Mouse (Mus musculus): ENCODE measurements around the gene 4933434E20Rik. TPM values are rescaled to one million over a fixed set of nuclear protein-coding genes. Genes with fewer than 3 reads are reported as not detected.
A peak's percentile ranks its signal among the peaks of the same experiment; 100 is the strongest.

Gene 4933434E20Rik
- polyA plus RNA-seq, 1 experiment from 2014 or later, result 185 TPM

DNA sequence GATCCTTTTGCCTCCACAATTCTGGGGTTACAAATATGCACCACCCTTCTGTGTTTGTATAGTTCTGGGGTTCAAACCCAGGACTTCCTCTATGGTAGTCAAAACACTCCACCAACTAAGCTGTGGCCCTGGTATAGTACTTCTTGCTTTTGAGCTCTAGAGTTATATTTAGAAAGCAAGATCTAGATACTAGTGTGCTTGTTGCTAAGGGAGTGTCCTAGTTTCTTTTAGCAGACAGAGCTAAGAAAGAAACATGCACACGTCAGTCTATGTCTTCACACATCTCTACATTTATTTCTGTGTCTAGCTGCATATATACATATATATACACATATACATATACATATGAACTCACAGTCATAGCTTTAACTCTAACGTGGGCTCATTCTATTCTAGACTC is 60.3 kb downstream of the 4933434E20Rik start:
- Histone ChIP-seq H3K9ac (replicated peaks) (no peak overlapping the region), H3K4me3 (no peak overlapping the region), H3K36me3 (no peaks in the 10 kb centered on the region), H3K27ac (replicated peaks) (no peak overlapping the region), H3K4me1 (no peaks in the 10 kb centered on the region), H3K27me3 (no peaks in the 10 kb centered on the region), H3K4me2 (replicated peaks) (no peak overlapping the region), H3K9me3 (no peaks in the 10 kb centered on the region)
- 85% methylated on average over 2 of the region's 2 CpGs for WGBS
- no peak for ATAC-seq (ENCODE audit: low FRiP score, low read depth)

DNA sequence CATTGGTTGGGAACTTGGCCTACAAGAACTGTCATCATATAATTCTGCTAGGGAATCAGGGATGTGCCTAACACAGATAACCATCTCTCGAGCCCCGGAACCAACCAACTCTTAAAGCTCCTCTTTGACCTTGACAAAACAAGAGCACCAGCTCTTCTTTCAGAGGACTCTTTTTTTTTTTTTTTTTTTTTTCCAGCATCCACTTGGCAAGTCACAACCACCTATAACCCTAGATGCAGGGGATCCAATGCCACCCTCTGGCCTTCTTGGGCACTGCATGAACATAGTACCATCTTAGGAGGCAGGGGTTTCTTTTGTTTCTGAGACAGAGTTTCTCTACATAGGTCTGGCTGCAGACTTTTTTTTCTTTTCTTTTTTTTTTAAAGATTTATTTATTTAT is 62.9 kb downstream of the 4933434E20Rik start:
- Histone ChIP-seq H3K9me3 (no peaks in the 10 kb centered on the region), H3K4me1 (no peaks in the 10 kb centered on the region), H3K4me3 (no peak overlapping the region), H3K27ac (replicated peaks) (no peak overlapping the region), H3K27me3 (no peaks in the 10 kb centered on the region), H3K36me3 (no peaks in the 10 kb centered on the region), H3K4me2 (replicated peaks) (no peak overlapping the region), H3K9ac (replicated peaks) (no peak overlapping the region)
- no peak for ATAC-seq (ENCODE audit: low FRiP score, low read depth)
- 93% methylated on average over 2 of the region's 2 CpGs for WGBS

DNA sequence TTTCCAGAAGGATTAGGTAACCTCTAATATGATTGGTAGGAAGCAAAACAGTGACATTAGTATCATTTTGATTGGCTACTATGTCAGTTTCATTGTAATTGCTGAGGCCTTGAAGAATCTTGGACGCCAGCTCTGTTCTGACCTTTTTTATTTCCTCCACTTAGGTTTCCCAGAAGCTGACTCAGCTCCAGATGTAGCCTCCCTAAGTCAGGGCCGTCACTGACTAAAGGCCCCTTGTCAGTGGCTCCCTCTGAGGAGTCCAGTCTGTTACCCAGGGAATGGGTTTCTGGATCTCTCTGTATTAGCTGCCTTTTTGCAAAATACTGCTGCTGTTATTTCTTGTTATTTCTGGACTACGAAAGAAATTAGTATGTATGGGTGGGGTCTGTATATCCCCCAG is 64.1 kb downstream of the 4933434E20Rik start:
- Histone ChIP-seq H3K9me3 (no peaks in the 10 kb centered on the region), H3K27me3 (no peaks in the 10 kb centered on the region), H3K4me3 (no peak overlapping the region), H3K4me1 (no peaks in the 10 kb centered on the region), H3K27ac (replicated peaks) (no peak overlapping the region), H3K9ac (replicated peaks) (no peak overlapping the region), H3K36me3 (no peaks in the 10 kb centered on the region), H3K4me2 (replicated peaks) (no peak overlapping the region)
- ATAC-seq (ENCODE audit: low FRiP score, low read depth), result no peak
- WGBS, result 79% methylated on average over 3 of the region's 3 CpGs

MicroRNAs encoded within 50 kb of the gene (microRNA counts, 519-probe panel; counts per million panel counts)
- microRNA mmu-miR-190b, result not detected

Small RNA genes lying within 50 kb of the gene (microRNA-seq; reads per million reads assigned to microRNA genes)
- 30.9 reads per million, percentile 39 among the genes with 10 or more reads in this experiment for gene Mir190b
- gene Mir7669, result 1.4 reads per million

Other genes with a start within 250 kb of the 4933434E20Rik start
- 2.5 and 2.6 TPM in 2 replicates for gene She, start 220.3 kb upstream of the 4933434E20Rik start, polyA plus RNA-seq (2016; fragmentation: Nextera tagmentation; extraction: Ambion mirVana)
- gene Il6ra, start 138.4 kb upstream of the 4933434E20Rik start, polyA plus RNA-seq (2016; fragmentation: Nextera tagmentation; extraction: Ambion mirVana), result 0.50 and 0.83 TPM in 2 replicates
- gene Atp8b2, start 88.1 kb upstream of the 4933434E20Rik start, polyA plus RNA-seq (2016; fragmentation: Nextera tagmentation; extraction: Ambion mirVana), result 16.5 and 17.3 TPM in 2 replicates
- gene Hax1, start 52.9 kb upstream of the 4933434E20Rik start, polyA plus RNA-seq (2016; fragmentation: Nextera tagmentation; extraction: Ambion mirVana), result 149 and 150 TPM in 2 replicates
- 207 and 222 TPM in 2 replicates for gene Ubap2l, start 992 bp downstream of the 4933434E20Rik start, polyA plus RNA-seq (2016; fragmentation: Nextera tagmentation; extraction: Ambion mirVana)
- gene Tpm3, start 21.0 kb downstream of the 4933434E20Rik start, polyA plus RNA-seq (2016; fragmentation: Nextera tagmentation; extraction: Ambion mirVana), result 454 and 459 TPM in 2 replicates
- 0.54 and 0.57 TPM in 2 replicates for gene Nup210l, start 52.5 kb downstream of the 4933434E20Rik start, polyA plus RNA-seq (2016; fragmentation: Nextera tagmentation; extraction: Ambion mirVana)
- gene Rps27, start 162.0 kb downstream of the 4933434E20Rik start, polyA plus RNA-seq (2016; fragmentation: Nextera tagmentation; extraction: Ambion mirVana), result 962 and 971 TPM in 2 replicates
- gene Rab13, start 162.1 kb downstream of the 4933434E20Rik start, polyA plus RNA-seq (2016; fragmentation: Nextera tagmentation; extraction: Ambion mirVana), result 21.3 and 24.2 TPM in 2 replicates
- gene Jtb, start 180.0 kb downstream of the 4933434E20Rik start, polyA plus RNA-seq (2016; fragmentation: Nextera tagmentation; extraction: Ambion mirVana), result 96.1 and 97.8 TPM in 2 replicates
- 3.8 and 3.9 TPM in 2 replicates for gene Creb3l4, start 191.9 kb downstream of the 4933434E20Rik start, polyA plus RNA-seq (2016; fragmentation: Nextera tagmentation; extraction: Ambion mirVana)
- gene Slc39a1, start 196.5 kb downstream of the 4933434E20Rik start, polyA plus RNA-seq (2016; fragmentation: Nextera tagmentation; extraction: Ambion mirVana), result 50.5 and 55.1 TPM in 2 replicates
- 21.5 and 21.7 TPM in 2 replicates for gene Crtc2, start 202.5 kb downstream of the 4933434E20Rik start, polyA plus RNA-seq (2016; fragmentation: Nextera tagmentation; extraction: Ambion mirVana)
- gene Dennd4b, start 213.5 kb downstream of the 4933434E20Rik start, polyA plus RNA-seq (2016; fragmentation: Nextera tagmentation; extraction: Ambion mirVana), result 6.6 and 6.9 TPM in 2 replicates
- gene Gatad2b, start 241.5 kb downstream of the 4933434E20Rik start, polyA plus RNA-seq (2016; fragmentation: Nextera tagmentation; extraction: Ambion mirVana), result 15.5 and 15.9 TPM in 2 replicates